Comparison of ENCODE assay signal across 25 mouse cellular contexts in the genomic region with DNA sequence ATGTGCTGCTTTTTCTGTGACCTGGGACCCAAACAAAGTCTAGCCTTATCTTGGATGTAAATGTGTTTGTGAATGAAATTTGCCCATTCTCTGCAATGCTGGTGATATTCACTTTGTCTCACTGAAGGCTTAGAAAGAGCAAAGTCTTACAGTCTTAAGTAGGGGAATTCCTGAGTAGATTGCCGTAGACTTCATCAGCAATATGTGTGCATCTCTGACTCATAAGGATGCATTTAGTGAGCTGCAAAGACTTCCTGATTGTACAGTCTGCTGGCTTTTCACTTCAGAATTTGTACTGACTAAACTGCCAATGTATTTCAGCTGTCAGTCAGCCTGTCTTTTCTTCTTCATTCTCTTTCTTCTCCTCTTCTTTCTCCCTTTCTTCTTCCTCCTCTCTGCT.
DNase-seq lines count a peak whose midpoint lies in the region; ATAC-seq and TF ChIP-seq lines count a peak whose summit lies in the region.
"Had no signal": no experiment of that assay in that cellular context is flagged by ENCODE, and none has a peak within 500 bp of the region (broad histone marks: within the 10 kb centered on the region; RNA-seq: fewer than 3 reads in every experiment).

No protein-coding gene starts in this region.

- peaks cover 0 to 2% of the 10 kb centered on the region in 2 experiments for H3K36me3 ChIP-seq in CH12.LX (replicated peaks in 1 of 2; ENCODE audit: control insufficient read depth in 1 of 2, insufficient read depth in 1 of 2, low read length in 1 of 2)
- no peaks in the 10 kb centered on the region for H3K36me3 ChIP-seq in neural tube, embryonic 15.5 days
- H3K36me3 ChIP-seq: embryonic facial prominence, embryonic 10.5 days; embryonic facial prominence, embryonic 12.5 days; forebrain, embryonic 10.5 days; forebrain, embryonic 12.5 days had no signal

- peak; percentile 80 for DNase-seq in 3T3-L1 (ENCODE audit: low read depth, low spot score)
- peak; percentile 41 for DNase-seq in CH12.LX (ENCODE audit: extremely low read depth)
- DNase-seq in NIH3T3 (ENCODE audit: low read depth) = peak; percentile 31
- DNase-seq in left cerebral cortex, postnatal 10 days (ENCODE audit: extremely low spot score in 1 of 2, low spot score in 2 of 2) = no peak
- DNase-seq in testis, postnatal 10 days (ENCODE audit: low spot score) = no peak
- DNase-seq: adrenal gland, adult 2 months; adrenal gland, postnatal 10 days; adrenal gland, postnatal 25 days; B cell, adult 2 months; cerebellum, adult 11-12 months; cerebellum, adult 2 months; cerebellum, adult 9-10 months; cerebellum, postnatal 10 days; cerebellum, postnatal 25 days had no signal

- 0 out of 2 replicates have a peak, but pooled peaks have one; percentile 11 for TF ChIP-seq EP300 in CH12.LX (IDR thresholded peaks at IDR 0.05; ENCODE audit: low read length)

- intact Hi-C loops in left cerebral cortex, postnatal 10 days (cut with DNase I) = no loop called here

- peaks cover 0 to 12% of the 10 kb centered on the region in 2 experiments; a peak in 2 of 4 replicates for H3K4me1 ChIP-seq in CH12.LX (ENCODE audit: control insufficient read depth in 1 of 2, insufficient read depth in 2 of 2)
- 0 out of 2 replicates have a peak, but pooled peaks cover 2% of the 10 kb centered on the region for H3K4me1 ChIP-seq in embryonic fibroblast, embryonic 13.5 days (ENCODE audit: control insufficient read depth, insufficient read depth, low read length)
- H3K4me1 ChIP-seq in neural tube, embryonic 15.5 days = no peaks in the 10 kb centered on the region
- H3K4me1 ChIP-seq: embryonic facial prominence, embryonic 10.5 days; embryonic facial prominence, embryonic 12.5 days; forebrain, embryonic 10.5 days; forebrain, embryonic 12.5 days had no signal

- no peaks in the 10 kb centered on the region for H3K79me2 ChIP-seq in CH12.LX (replicated peaks; ENCODE audit: control insufficient read depth, extremely low read depth, insufficient read depth, poor library complexity, severe bottlenecking)

- H3K27ac ChIP-seq in CH12.LX (ENCODE audit: insufficient read depth, low read depth) = no peak overlapping the region; the same call in 1 of the 2 replicates
- peak overlapping the region; percentile 52; the same call in 1 of the 2 replicates for H3K27ac ChIP-seq in embryonic fibroblast, embryonic 13.5 days (ENCODE audit: insufficient read depth, low read length)
- no peak overlapping the region for H3K27ac ChIP-seq in neural tube, embryonic 15.5 days (replicated peaks)
- H3K27ac ChIP-seq: embryonic facial prominence, embryonic 10.5 days; embryonic facial prominence, embryonic 12.5 days; forebrain, embryonic 10.5 days; forebrain, embryonic 12.5 days had no signal

- H3K27me3 ChIP-seq in CH12.LX (replicated peaks) = no peaks in the 10 kb centered on the region
- H3K27me3 ChIP-seq in neural tube, embryonic 15.5 days (replicated peaks) = no peaks in the 10 kb centered on the region
- H3K27me3 ChIP-seq: embryonic facial prominence, embryonic 12.5 days; forebrain, embryonic 12.5 days had no signal

- H3K4me3 ChIP-seq in CH12.LX (replicated peaks in 1 of 3; ENCODE audit: low read depth in 2 of 3, low read length in 2 of 3, poor library complexity in 1 of 3) = no peak overlapping the region
- H3K4me3 ChIP-seq in embryonic fibroblast, embryonic 13.5 days (ENCODE audit: insufficient read depth, low read length) = no peak overlapping the region
- no peak overlapping the region for H3K4me3 ChIP-seq in neural tube, embryonic 15.5 days (replicated peaks)
- H3K4me3 ChIP-seq: embryonic facial prominence, embryonic 10.5 days; embryonic facial prominence, embryonic 12.5 days; erythroblast, embryonic 14.5 days; forebrain, embryonic 10.5 days; forebrain, embryonic 12.5 days had no signal

- TF ChIP-seq CTCF in CH12.LX (conservative IDR thresholded peaks at IDR 0.05 in 1 of 2, IDR thresholded peaks at IDR 0.05 in 1 of 2; ENCODE audit: low read depth in 2 of 2, low read length in 2 of 2) = no peak
- no peak for TF ChIP-seq CTCF in embryonic fibroblast, embryonic 13.5 days (IDR thresholded peaks at IDR 0.05; ENCODE audit: borderline replicate concordance, insufficient read depth, low read length)

- H3K9me3 ChIP-seq in CH12.LX (replicated peaks; ENCODE audit: low read length) = no peaks in the 10 kb centered on the region
- H3K9me3 ChIP-seq in neural tube, embryonic 15.5 days (replicated peaks) = no peaks in the 10 kb centered on the region
- H3K9me3 ChIP-seq: embryonic facial prominence, embryonic 10.5 days; embryonic facial prominence, embryonic 12.5 days; forebrain, embryonic 10.5 days; forebrain, embryonic 12.5 days had no signal

- in situ Hi-C loops in CH12.LX (cut with MboI; ENCODE audit: low pct_ligation_motif_present, low pct_unique_long_range_greater_than_20kb, low sequenced_read_pairs) = no loop called here

- no peak for TF ChIP-seq RAD21 in CH12.LX (IDR thresholded peaks at IDR 0.05; ENCODE audit: low read depth, low read length)

- dilution Hi-C loops in CH12.LX (cut with MboI; ENCODE audit: extremely low pct_ligation_motif_present, extremely low pct_unique_long_range_greater_than_20kb, low sequenced_read_pairs) = no loop called here

- no peak for TF ChIP-seq POLR2A in CH12.LX (IDR thresholded peaks at IDR 0.05; ENCODE audit: low read depth, low read length)
- TF ChIP-seq POLR2A in embryonic fibroblast, embryonic 13.5 days (IDR thresholded peaks at IDR 0.05; ENCODE audit: low read depth, low read length) = no peak

- 81% methylated on average over 1 of the region's 1 CpGs for WGBS in neural tube, embryonic 15.5 days

- ATAC-seq in megakaryocyte progenitor cell, adult 5-6 weeks (replicated peaks; ENCODE audit: poor library complexity) = no peak
- ATAC-seq in neural tube, embryonic 15.5 days (ENCODE audit: low FRiP score) = no peak
- ATAC-seq: CD4-positive, CD25-positive, alpha-beta regulatory T cell, adult 4 months; forebrain, embryonic 14.5 days; forebrain, embryonic 16.5 days had no signal

- H3K4me2 ChIP-seq in CH12.LX (ENCODE audit: insufficient read depth, low read depth, poor library complexity, severe bottlenecking) = peak overlapping the region; percentile 40; the same call in 1 of the 2 replicates
- H3K4me2 ChIP-seq in neural tube, embryonic 15.5 days = no peak overlapping the region
- H3K4me2 ChIP-seq: embryonic facial prominence, embryonic 12.5 days; forebrain, embryonic 12.5 days had no signal

- no peak overlapping the region; the same call in 1 of the 2 replicates for H3K9ac ChIP-seq in CH12.LX (ENCODE audit: insufficient read depth, low read depth)
- H3K9ac ChIP-seq in neural tube, embryonic 15.5 days (replicated peaks) = no peak overlapping the region
- H3K9ac ChIP-seq: embryonic facial prominence, embryonic 12.5 days; forebrain, embryonic 12.5 days had no signal

TF ChIP-seq in CH12.LX, 34 proteins besides CTCF, POLR2A, EP300 and RAD21:
- TF ChIP-seq IRF4 (IDR thresholded peaks at IDR 0.05; ENCODE audit: low read depth, low read length) (0 out of 2 replicates have a peak, but pooled peaks have one; percentile 27), ELF1 (IDR thresholded peaks at IDR 0.05; ENCODE audit: low read depth, low read length) (peak; percentile 40; the same call in 1 of the 2 replicates), MAX (IDR thresholded peaks at IDR 0.05; ENCODE audit: low read length) (no peak), POLR2AphosphoS2 (IDR thresholded peaks at IDR 0.05; ENCODE audit: low read depth, low read length) (no peak)

Comparison
In these comparisons a context has a peak if more than half of its experiments do, and no peak if none do; other contexts are left out.
1. DNase-seq: peak in 3T3-L1 (single experiment), CH12.LX (single experiment) and NIH3T3 (single experiment); none in left cerebral cortex, postnatal 10 days (0 of 2) and testis, postnatal 10 days (single experiment).